Mouse (Mus musculus): Measurements from ENCODE around the gene Brinp1. TPM values are rescaled to one million over a fixed set of nuclear protein-coding genes. Genes with fewer than 3 reads are reported as not detected.
"Not testable (repeated sequence)": the region's sequence is repeated elsewhere in the genome, so short reads cannot be mapped to it uniquely, and the experiment has no call there.

Gene Brinp1
- polyA plus RNA-seq, 1 experiment from 2014 or later, result 0.22 TPM

DNA sequence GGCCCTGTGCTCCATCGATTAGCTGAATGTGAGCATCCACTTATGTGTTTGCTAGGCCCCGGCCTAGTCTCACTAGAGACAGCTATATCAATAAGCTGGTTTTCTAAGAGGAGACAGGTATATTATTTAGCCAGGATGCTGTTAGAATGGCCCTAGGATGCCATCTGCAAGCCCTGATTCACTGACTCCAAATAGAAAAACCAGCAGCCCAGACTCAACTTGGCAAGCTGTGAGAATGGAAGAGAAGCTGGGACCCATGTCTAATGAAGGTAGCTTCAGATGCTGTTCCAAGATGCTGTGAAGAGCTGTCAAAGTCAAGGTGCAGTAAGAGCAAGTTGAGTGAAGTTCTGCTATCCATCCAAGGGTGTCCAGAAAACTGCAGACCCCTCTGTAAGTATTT, 89.5 kb downstream of the Brinp1 start:
- WGBS (ENCODE audit: insufficient replicate concordance), result 63% methylated on average over 2 of the region's 2 CpGs
- no peak for ATAC-seq (ENCODE audit: low read depth)
- Histone ChIP-seq H3K4me1 (ENCODE audit: control insufficient read depth, low read depth, low read length) (no peaks in the 10 kb centered on the region), H3K27me3 (ENCODE audit: control insufficient read depth, insufficient read depth, low read depth, low read length) (no peaks in the 10 kb centered on the region), H3K36me3 (ENCODE audit: control insufficient read depth, insufficient read depth) (no peaks in the 10 kb centered on the region), H3K4me3 (ENCODE audit: low read depth, low read length) (no peak overlapping the region), H3K9ac (ENCODE audit: low read depth, low read length) (no peak overlapping the region), H3K27ac (ENCODE audit: low read length) (no peak overlapping the region), H3K4me2 (ENCODE audit: low read depth, low read length) (no peak overlapping the region), H3K9me3 (replicated peaks; ENCODE audit: control insufficient read depth, low read length) (no peaks in the 10 kb centered on the region)

DNA sequence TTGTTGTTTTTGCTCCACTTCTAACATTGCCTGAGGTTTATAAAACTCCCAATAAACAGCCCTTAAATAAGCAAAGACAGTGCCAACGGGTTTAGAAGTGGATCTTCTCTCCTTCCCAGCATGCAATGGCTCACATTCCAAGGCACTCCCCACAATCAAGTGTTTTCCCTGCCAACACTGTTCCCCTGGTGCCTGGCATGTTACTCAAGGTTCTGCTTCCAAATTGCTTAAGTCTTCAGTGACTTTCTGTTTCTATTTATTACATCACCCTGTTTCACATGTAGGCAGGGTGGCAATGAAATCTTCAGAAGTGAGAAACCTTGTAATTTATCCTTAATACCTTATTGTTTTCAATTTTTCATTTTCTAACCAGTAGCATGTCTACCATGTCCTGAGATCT, 97.3 kb downstream of the Brinp1 start:
- H3K9ac ChIP-seq (ENCODE audit: low read depth, low read length), result no peak overlapping the region
- H3K27me3 ChIP-seq (ENCODE audit: control insufficient read depth, insufficient read depth, low read depth, low read length), result no peaks in the 10 kb centered on the region
- WGBS (ENCODE audit: insufficient replicate concordance), result 30% methylated on average over 1 of the region's 1 CpGs
- no peak overlapping the region for H3K4me3 ChIP-seq (ENCODE audit: low read depth, low read length)
- H3K27ac ChIP-seq (ENCODE audit: low read length), result no peak overlapping the region
- no peaks in the 10 kb centered on the region for H3K9me3 ChIP-seq (replicated peaks; ENCODE audit: control insufficient read depth, low read length)
- no peaks in the 10 kb centered on the region for H3K36me3 ChIP-seq (ENCODE audit: control insufficient read depth, insufficient read depth)
- no peak for ATAC-seq (ENCODE audit: low read depth)
- H3K4me2 ChIP-seq (ENCODE audit: low read depth, low read length), result no peak overlapping the region
- no peaks in the 10 kb centered on the region for H3K4me1 ChIP-seq (ENCODE audit: control insufficient read depth, low read depth, low read length)

DNA sequence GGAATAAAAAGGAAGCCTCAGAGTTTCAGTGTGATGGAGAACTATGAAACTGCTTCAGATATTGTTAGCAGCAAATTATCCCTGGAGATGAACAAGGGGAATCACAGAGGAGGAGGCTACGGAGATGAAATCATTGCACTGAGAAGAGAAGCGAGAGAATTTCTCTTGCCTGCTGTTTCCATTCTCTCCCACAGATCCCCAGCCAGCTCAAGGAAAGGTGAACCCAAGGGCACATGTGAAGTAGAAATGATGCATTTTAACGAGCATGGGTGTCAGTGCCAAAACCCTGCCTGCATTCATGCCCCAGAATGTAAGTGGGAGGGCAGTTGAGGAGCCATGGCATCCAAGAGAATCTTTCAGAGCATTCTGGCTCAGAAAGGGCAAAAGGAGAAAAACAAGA, 104.5 kb downstream of the Brinp1 start:
- no peaks in the 10 kb centered on the region for H3K36me3 ChIP-seq (ENCODE audit: control insufficient read depth, insufficient read depth)
- H3K27ac ChIP-seq (ENCODE audit: low read length), result no peak overlapping the region
- no peak for ATAC-seq (ENCODE audit: low read depth)
- WGBS (ENCODE audit: insufficient replicate concordance), result 55% methylated on average over 3 of the region's 3 CpGs
- H3K27me3 ChIP-seq (ENCODE audit: control insufficient read depth, insufficient read depth, low read depth, low read length), result no peaks in the 10 kb centered on the region
- no peak overlapping the region for H3K4me3 ChIP-seq (ENCODE audit: low read depth, low read length)
- no peaks in the 10 kb centered on the region for H3K9me3 ChIP-seq (replicated peaks; ENCODE audit: control insufficient read depth, low read length)
- H3K4me1 ChIP-seq (ENCODE audit: control insufficient read depth, low read depth, low read length), result no peaks in the 10 kb centered on the region
- no peak overlapping the region for H3K4me2 ChIP-seq (ENCODE audit: low read depth, low read length)
- H3K9ac ChIP-seq (ENCODE audit: low read depth, low read length), result no peak overlapping the region

DNA sequence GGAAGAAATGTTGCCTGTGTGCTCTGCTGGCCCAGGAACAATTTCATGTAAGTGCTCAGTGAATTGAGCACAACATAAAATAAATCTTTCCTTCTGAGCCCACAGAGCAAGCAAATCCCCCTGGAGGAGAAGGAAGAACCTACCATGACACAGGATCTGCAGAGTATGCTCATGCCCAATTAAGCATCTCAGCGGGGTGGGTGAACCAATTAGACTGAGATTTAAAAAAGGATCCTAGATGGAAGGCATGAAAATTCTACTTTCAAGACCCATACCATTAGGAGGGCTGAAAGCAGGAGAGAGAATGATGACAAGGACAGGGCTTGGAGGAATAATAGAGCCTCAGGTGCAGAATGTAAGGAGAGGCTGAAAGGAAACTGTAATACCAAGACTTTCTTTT, 107.2 kb downstream of the Brinp1 start:
- Histone ChIP-seq H3K27ac (ENCODE audit: low read length) (no peak overlapping the region), H3K4me3 (ENCODE audit: low read depth, low read length) (no peak overlapping the region), H3K27me3 (ENCODE audit: control insufficient read depth, insufficient read depth, low read depth, low read length) (no peaks in the 10 kb centered on the region), H3K4me2 (ENCODE audit: low read depth, low read length) (no peak overlapping the region), H3K9ac (ENCODE audit: low read depth, low read length) (no peak overlapping the region), H3K9me3 (replicated peaks; ENCODE audit: control insufficient read depth, low read length) (no peaks in the 10 kb centered on the region), H3K4me1 (ENCODE audit: control insufficient read depth, low read depth, low read length) (no peaks in the 10 kb centered on the region), H3K36me3 (ENCODE audit: control insufficient read depth, insufficient read depth) (no peaks in the 10 kb centered on the region)
- no peak for ATAC-seq (ENCODE audit: low read depth)
- 62% methylated on average over 1 of the region's 1 CpGs for WGBS (ENCODE audit: insufficient replicate concordance)

DNA sequence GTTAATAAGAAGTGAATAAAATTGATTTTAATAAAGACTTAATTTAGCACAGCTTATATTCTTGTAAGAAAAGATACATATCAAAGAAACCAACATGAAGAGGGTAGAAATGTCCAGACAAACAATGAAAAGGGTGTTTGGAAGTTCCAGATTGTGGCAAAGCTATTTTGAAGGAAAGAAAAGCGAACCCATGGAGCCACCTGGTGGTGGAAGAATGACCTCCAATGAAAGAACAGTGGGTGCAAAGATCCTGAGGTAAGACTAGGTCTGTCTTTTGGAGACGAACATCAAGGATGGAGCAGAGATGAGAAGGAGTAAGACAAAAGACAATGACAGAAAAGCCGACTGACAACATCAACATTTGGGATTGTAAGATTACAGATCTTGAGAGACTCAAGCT, 108.2 kb downstream of the Brinp1 start:
- ATAC-seq (ENCODE audit: low read depth), result no peak
- no peaks in the 10 kb centered on the region for H3K4me1 ChIP-seq (ENCODE audit: control insufficient read depth, low read depth, low read length)
- no peaks in the 10 kb centered on the region for H3K36me3 ChIP-seq (ENCODE audit: control insufficient read depth, insufficient read depth)
- H3K4me2 ChIP-seq (ENCODE audit: low read depth, low read length), result no peak overlapping the region
- WGBS (ENCODE audit: insufficient replicate concordance), result 30% methylated on average over 3 of the region's 3 CpGs
- H3K4me3 ChIP-seq (ENCODE audit: low read depth, low read length), result no peak overlapping the region
- H3K9me3 ChIP-seq (replicated peaks; ENCODE audit: control insufficient read depth, low read length), result no peaks in the 10 kb centered on the region
- no peak overlapping the region for H3K27ac ChIP-seq (ENCODE audit: low read length)
- H3K27me3 ChIP-seq (ENCODE audit: control insufficient read depth, insufficient read depth, low read depth, low read length), result no peaks in the 10 kb centered on the region
- no peak overlapping the region for H3K9ac ChIP-seq (ENCODE audit: low read depth, low read length)

DNA sequence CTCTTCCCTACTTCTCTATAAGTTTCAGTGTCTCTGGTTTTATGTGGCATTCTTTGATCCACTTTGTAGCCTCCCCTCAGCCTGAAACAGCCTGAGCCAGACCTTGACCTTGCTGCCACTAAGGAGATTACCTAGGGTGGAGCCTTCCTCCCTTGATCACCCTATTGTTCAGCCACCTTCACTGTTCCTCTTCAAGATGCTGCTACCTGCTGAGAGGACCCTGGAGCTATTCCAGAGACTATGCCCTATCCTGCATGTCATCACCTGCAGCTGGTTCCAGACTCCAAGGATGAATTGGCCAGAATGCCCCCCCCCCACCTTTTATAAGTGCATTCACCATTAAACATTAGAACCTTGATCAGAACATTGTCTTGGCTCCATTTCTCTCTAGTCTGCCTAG, 140.2 kb downstream of the Brinp1 start:
- not testable (repeated sequence) for H3K9ac ChIP-seq (ENCODE audit: low read depth, low read length); H3K27ac ChIP-seq (ENCODE audit: low read length); H3K27me3 ChIP-seq (ENCODE audit: control insufficient read depth, insufficient read depth, low read depth, low read length); H3K36me3 ChIP-seq (ENCODE audit: control insufficient read depth, insufficient read depth); H3K4me2 ChIP-seq (ENCODE audit: low read depth, low read length); H3K4me3 ChIP-seq (ENCODE audit: low read depth, low read length); ATAC-seq (ENCODE audit: low read depth); H3K9me3 ChIP-seq (replicated peaks; ENCODE audit: control insufficient read depth, low read length); H3K4me1 ChIP-seq (ENCODE audit: control insufficient read depth, low read depth, low read length)

DNA sequence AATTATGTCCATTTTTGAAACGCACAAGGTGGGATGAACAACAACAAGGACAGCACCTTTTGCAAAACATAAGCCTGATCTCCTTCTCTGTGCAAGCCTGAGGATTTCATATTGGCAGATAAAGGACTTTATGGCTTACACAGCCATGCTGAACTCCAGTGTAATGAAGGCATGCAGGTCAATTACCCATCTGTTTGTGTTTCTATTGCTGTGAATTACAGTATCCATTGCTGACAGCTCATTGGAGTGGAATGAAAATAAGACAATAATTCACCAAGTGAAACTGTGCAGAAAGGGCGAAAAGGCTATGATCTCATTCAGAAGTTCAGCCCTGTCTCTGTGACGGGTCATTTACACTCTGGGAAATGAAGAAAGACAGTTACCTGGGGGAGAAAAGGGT, 147.7 kb downstream of the Brinp1 start:
- Histone ChIP-seq H3K4me1 (ENCODE audit: control insufficient read depth, low read depth, low read length) (no peaks in the 10 kb centered on the region), H3K9ac (ENCODE audit: low read depth, low read length) (no peak overlapping the region), H3K9me3 (replicated peaks; ENCODE audit: control insufficient read depth, low read length) (no peaks in the 10 kb centered on the region), H3K36me3 (ENCODE audit: control insufficient read depth, insufficient read depth) (no peaks in the 10 kb centered on the region), H3K4me3 (ENCODE audit: low read depth, low read length) (no peak overlapping the region), H3K27ac (ENCODE audit: low read length) (no peak overlapping the region), H3K4me2 (ENCODE audit: low read depth, low read length) (no peak overlapping the region), H3K27me3 (ENCODE audit: control insufficient read depth, insufficient read depth, low read depth, low read length) (no peaks in the 10 kb centered on the region)
- WGBS (ENCODE audit: insufficient replicate concordance), result 52% methylated on average over 3 of the region's 3 CpGs
- no peak for ATAC-seq (ENCODE audit: low read depth)

DNA sequence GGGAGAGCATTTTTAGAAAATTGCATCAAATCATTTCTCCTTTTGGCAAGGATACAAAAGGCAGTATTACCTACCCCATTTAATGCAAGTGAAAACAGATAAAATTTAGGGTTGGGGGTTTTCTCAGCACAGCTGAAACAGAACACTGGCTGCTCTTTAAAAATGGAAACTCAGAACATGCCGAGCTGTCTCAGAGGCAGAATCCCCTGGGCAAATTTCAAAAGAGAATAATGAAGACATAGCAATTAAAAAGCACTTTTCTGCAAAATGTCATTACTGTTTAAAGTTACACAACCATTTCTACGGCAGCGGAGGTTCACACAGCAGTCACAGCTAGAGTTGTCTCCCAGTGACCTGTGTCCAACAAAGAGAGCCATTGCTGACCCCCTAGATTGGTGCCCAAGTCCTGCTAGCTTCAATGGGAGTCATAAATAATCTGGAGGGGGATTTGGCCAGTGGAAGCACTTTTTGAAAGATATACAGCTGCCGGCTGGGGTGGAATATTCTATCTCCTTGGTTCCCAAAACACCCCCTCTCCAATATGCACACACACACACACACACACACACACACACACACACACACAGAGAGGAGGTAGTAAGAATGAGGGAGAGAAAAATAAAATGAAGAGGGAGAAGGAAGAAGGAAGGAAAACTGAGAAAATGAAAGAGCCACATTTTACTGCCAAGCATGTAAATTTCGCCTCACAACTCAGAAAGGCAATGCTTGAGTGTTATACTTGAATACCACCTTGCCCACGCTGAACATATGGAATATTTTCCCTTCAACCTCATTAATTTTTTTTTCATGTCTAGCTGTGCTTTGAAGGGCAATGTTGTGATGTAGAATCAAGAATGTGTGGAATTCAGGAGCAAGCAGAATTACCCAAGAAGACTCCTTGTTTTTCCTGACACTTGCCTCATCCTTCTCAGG, 152.0 kb downstream of the Brinp1 start:
- H3K9me3 ChIP-seq (replicated peaks; ENCODE audit: control insufficient read depth, low read length), result no peaks in the 10 kb centered on the region
- no peak for ATAC-seq (ENCODE audit: low read depth)

DNA sequence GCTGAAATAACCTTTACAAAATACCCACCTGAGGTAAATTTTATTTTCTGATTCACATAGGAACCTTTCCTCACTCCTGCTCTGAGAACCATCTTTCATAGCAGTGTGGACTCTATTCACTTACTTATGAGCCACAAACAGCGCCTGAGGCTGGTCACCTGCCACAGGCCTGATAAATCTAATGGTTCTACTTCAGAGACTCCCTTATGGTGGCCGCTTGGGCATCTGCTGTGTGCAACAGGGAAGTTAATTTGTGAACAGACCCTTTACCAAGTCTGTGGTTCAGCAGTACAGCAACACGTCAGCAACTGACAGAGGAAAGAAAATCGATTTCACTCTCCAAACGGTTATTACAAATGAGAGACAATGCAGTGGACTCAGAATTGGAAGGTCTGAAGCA, 164.2 kb downstream of the Brinp1 start:
- ATAC-seq (ENCODE audit: low read depth), result no peak
- no peak overlapping the region for H3K4me3 ChIP-seq (ENCODE audit: low read depth, low read length)
- no peaks in the 10 kb centered on the region for H3K4me1 ChIP-seq (ENCODE audit: control insufficient read depth, low read depth, low read length)
- 54% methylated on average over 5 of the region's 5 CpGs for WGBS (ENCODE audit: insufficient replicate concordance)
- no peaks in the 10 kb centered on the region for H3K36me3 ChIP-seq (ENCODE audit: control insufficient read depth, insufficient read depth)
- H3K9ac ChIP-seq (ENCODE audit: low read depth, low read length), result no peak overlapping the region
- no peaks in the 10 kb centered on the region for H3K9me3 ChIP-seq (replicated peaks; ENCODE audit: control insufficient read depth, low read length)
- H3K27ac ChIP-seq (ENCODE audit: low read length), result no peak overlapping the region
- no peaks in the 10 kb centered on the region for H3K27me3 ChIP-seq (ENCODE audit: control insufficient read depth, insufficient read depth, low read depth, low read length)
- H3K4me2 ChIP-seq (ENCODE audit: low read depth, low read length), result no peak overlapping the region

More for the DNA sequence above, 152.0 kb downstream of the Brinp1 start:
- Histone ChIP-seq H3K27ac (ENCODE audit: low read length) (no peak overlapping the region), H3K36me3 (ENCODE audit: control insufficient read depth, insufficient read depth) (no peaks in the 10 kb centered on the region), H3K4me2 (ENCODE audit: low read depth, low read length) (no peak overlapping the region), H3K9ac (ENCODE audit: low read depth, low read length) (no peak overlapping the region), H3K4me3 (ENCODE audit: low read depth, low read length) (no peak overlapping the region), H3K4me1 (ENCODE audit: control insufficient read depth, low read depth, low read length) (no peaks in the 10 kb centered on the region), H3K27me3 (ENCODE audit: control insufficient read depth, insufficient read depth, low read depth, low read length) (no peaks in the 10 kb centered on the region)
- 53% methylated on average over 6 of the region's 6 CpGs for WGBS (ENCODE audit: insufficient replicate concordance)
